Mouse (Mus musculus): ENCODE results near the gene Cep131.

- TF ChIP-seq CTCF (IDR thresholded peaks at IDR 0.05; ENCODE audit: low read depth): peak; percentile 23; the same call in 1 of the 2 replicates
- no peak for TF ChIP-seq EP300 (IDR thresholded peaks at IDR 0.05; ENCODE audit: low read depth)
Measured at GRCm38 (mm10) chr11:120110554-120110953, 23.9 kb upstream of the Cep131 start.

Measured in liver, embryonic 14.5 days (tissue).